Mouse (Mus musculus) midbrain, embryonic 12.5 days (tissue): ENCODE data around the gene Pomt1. TPM values are rescaled to one million over a fixed set of nuclear protein-coding genes. Genes with fewer than 3 reads are reported as not detected.
A peak's percentile ranks its signal among the peaks of the same experiment; 100 is the strongest.

Source experiments
- ATAC-seq: fragments of 200-750 bp; cut with Nextera tagmentation; 2 replicates; pipeline ENCODE4 v1.8.0; 2017; ENCODE audit warnings: low read depth, moderate TSS enrichment, moderate library complexity; ENCODE audit not compliant: low FRiP score
- H3K27ac ChIP-seq: fragments of 300-500 bp; sonication (generic); replicated peaks from 2 replicates; pipeline ENCODE4 v1.5.1; 2016; ENCODE audit warnings: mild to moderate bottlenecking
- H3K27me3 ChIP-seq: fragments of 300-500 bp; sonication (generic); 2 replicates; pipeline ENCODE4 v1.6.1; 2016; ENCODE audit warnings: mild to moderate bottlenecking
- H3K36me3 ChIP-seq: fragments of 300-500 bp; sonication (generic); 2 replicates; pipeline ENCODE4 v1.6.1; 2016
- H3K4me1 ChIP-seq: fragments of 300-500 bp; sonication (generic); 2 replicates; pipeline ENCODE4 v1.6.1; 2016
- H3K4me2 ChIP-seq: fragments of 300-500 bp; sonication (generic); replicated peaks from 2 replicates; pipeline ENCODE4 v1.6.1; 2016; ENCODE audit warnings: mild to moderate bottlenecking, moderate library complexity
- H3K4me3 ChIP-seq: fragments of 300-500 bp; sonication (generic); 2 replicates; pipeline ENCODE4 v1.5.1; 2016; ENCODE audit warnings: mild to moderate bottlenecking
- H3K9ac ChIP-seq: fragments of 300-500 bp; sonication (generic); replicated peaks from 2 replicates; pipeline ENCODE4 v1.6.1; 2016; ENCODE audit warnings: mild to moderate bottlenecking, moderate library complexity
- H3K9me3 ChIP-seq: fragments of 300-500 bp; sonication (generic); 2 replicates; pipeline ENCODE4 v1.6.1; 2016; ENCODE audit warnings: mild to moderate bottlenecking
- whole genome bisulfite sequencing: fragments of 180-500 bp; shearing (Covaris S2); methylation state at CpG from one replicate; pipeline ENCODE4 v1.1.7; 2016; 5-methylcytosine and 5-hydroxymethylcytosine counted together
- polyA plus RNA-seq: library from polyadenylated mRNA; unstranded; fragments of >200 nt; fragmentation: Nextera tagmentation; extraction: Ambion mirVana; gene quantifications from 2 replicates; pipeline ENCODE4 v1.2.1, GENCODE M21; 2016

The Pomt1 gene
- polyA plus RNA-seq, 1 experiment from 2014 or later = 31.4 TPM

- Histone ChIP-seq H3K36me3 (peaks cover 37% of the 10 kb centered on the region), H3K4me3 (peak overlapping the region; percentile 70), H3K4me1 (peaks cover 24% of the 10 kb centered on the region), H3K27me3 (no peaks in the 10 kb centered on the region), H3K9me3 (no peaks in the 10 kb centered on the region), H3K4me2 (peak overlapping the region; percentile 85), H3K9ac (peak overlapping the region; percentile 72), H3K27ac (peak overlapping the region; percentile 86; the same call in 1 of the 2 replicates)
- 42% methylated on average over 7 of the region's 7 CpGs for WGBS
- no peak for ATAC-seq
Measured at GRCm38 (mm10) chr2:32235433-32235832, 957 bp upstream of the Pomt1 start.

GRCm38 (mm10) chr2:32236760-32237487 is 534 bp downstream of the Pomt1 start:
- Histone ChIP-seq H3K4me2 (peak overlapping the region; percentile 85), H3K27ac (peak overlapping the region; percentile 86), H3K9me3 (no peaks in the 10 kb centered on the region), H3K36me3 (peaks cover 27% of the 10 kb centered on the region), H3K27me3 (no peaks in the 10 kb centered on the region), H3K4me1 (peaks cover 24% of the 10 kb centered on the region), H3K9ac (peak overlapping the region; percentile 75), H3K4me3 (peak overlapping the region; percentile 70)
- peak; percentile 51 for ATAC-seq
- WGBS = under 1% methylated on average over 20 of the region's 20 CpGs

- no peaks in the 10 kb centered on the region for H3K9me3 ChIP-seq
- peak overlapping the region; percentile 70 for H3K4me3 ChIP-seq
- no peak for ATAC-seq
- peaks cover 22% of the 10 kb centered on the region for H3K36me3 ChIP-seq
- no peaks in the 10 kb centered on the region for H3K27me3 ChIP-seq
- no peak overlapping the region for H3K27ac ChIP-seq
- peaks cover 24% of the 10 kb centered on the region for H3K4me1 ChIP-seq
- peak overlapping the region; percentile 75 for H3K9ac ChIP-seq
- H3K4me2 ChIP-seq = peak overlapping the region; percentile 85
- WGBS = 48% methylated on average over 4 of the region's 4 CpGs
Measured at GRCm38 (mm10) chr2:32237571-32237970, 1.2 kb downstream of the Pomt1 start.

- H3K36me3 ChIP-seq = peaks cover 14% of the 10 kb centered on the region
- no peak overlapping the region for H3K27ac ChIP-seq
- H3K4me1 ChIP-seq = peaks cover 24% of the 10 kb centered on the region
- H3K4me3 ChIP-seq = no peak overlapping the region
- H3K27me3 ChIP-seq = no peaks in the 10 kb centered on the region
- 95% methylated on average over 9 of the region's 9 CpGs for WGBS
- no peak overlapping the region for H3K4me2 ChIP-seq
- no peaks in the 10 kb centered on the region for H3K9me3 ChIP-seq
- no peak for ATAC-seq
- no peak overlapping the region for H3K9ac ChIP-seq
Measured at GRCm38 (mm10) chr2:32238708-32239435, 2.5 kb downstream of the Pomt1 start.

GRCm38 (mm10) chr2:32240591-32240990 is 4.2 kb downstream of the Pomt1 start:
- WGBS = 87% methylated on average over 5 of the region's 5 CpGs
- Histone ChIP-seq H3K9ac (no peak overlapping the region), H3K9me3 (no peaks in the 10 kb centered on the region), H3K4me1 (peaks cover 13% of the 10 kb centered on the region), H3K36me3 (peaks cover 29% of the 10 kb centered on the region), H3K27me3 (no peaks in the 10 kb centered on the region), H3K4me3 (no peak overlapping the region), H3K4me2 (no peak overlapping the region), H3K27ac (no peak overlapping the region)
- no peak for ATAC-seq

- no peak overlapping the region for H3K4me2 ChIP-seq
- H3K4me3 ChIP-seq = no peak overlapping the region
- peaks cover 50% of the 10 kb centered on the region for H3K36me3 ChIP-seq
- no peak overlapping the region for H3K27ac ChIP-seq
- H3K27me3 ChIP-seq = no peaks in the 10 kb centered on the region
- H3K9me3 ChIP-seq = no peaks in the 10 kb centered on the region
- WGBS = 92% methylated on average over 4 of the region's 4 CpGs
- no peaks in the 10 kb centered on the region for H3K4me1 ChIP-seq
- H3K9ac ChIP-seq = no peak overlapping the region
- no peak for ATAC-seq
Measured at GRCm38 (mm10) chr2:32242986-32243385, 6.6 kb downstream of the Pomt1 start.

- Histone ChIP-seq H3K9me3 (no peaks in the 10 kb centered on the region), H3K4me2 (no peak overlapping the region), H3K36me3 (peaks cover 83% of the 10 kb centered on the region), H3K9ac (no peak overlapping the region), H3K27me3 (no peaks in the 10 kb centered on the region), H3K4me1 (no peaks in the 10 kb centered on the region), H3K4me3 (no peak overlapping the region), H3K27ac (no peak overlapping the region)
- 90% methylated on average over 4 of the region's 4 CpGs for WGBS
- ATAC-seq = no peak
Measured at GRCm38 (mm10) chr2:32246741-32247140, 10.4 kb downstream of the Pomt1 start.

GRCm38 (mm10) chr2:32248377-32249361 is 12.3 kb downstream of the Pomt1 start:
- Histone ChIP-seq H3K9ac (no peak overlapping the region), H3K4me1 (no peaks in the 10 kb centered on the region), H3K27me3 (no peaks in the 10 kb centered on the region), H3K36me3 (peaks cover 94% of the 10 kb centered on the region), H3K9me3 (no peaks in the 10 kb centered on the region), H3K4me3 (no peak overlapping the region), H3K4me2 (no peak overlapping the region), H3K27ac (no peak overlapping the region)
- no peak for ATAC-seq
- 82% methylated on average over 10 of the region's 10 CpGs for WGBS

GRCm38 (mm10) chr2:32251791-32252527 is 15.6 kb downstream of the Pomt1 start:
- WGBS = 94% methylated on average over 12 of the region's 12 CpGs

GRCm38 (mm10) chr2:32252658-32253057 is 16.3 kb downstream of the Pomt1 start:
- Histone ChIP-seq H3K4me3 (no peak overlapping the region), H3K4me1 (no peaks in the 10 kb centered on the region), H3K9me3 (no peaks in the 10 kb centered on the region), H3K36me3 (peaks cover 90% of the 10 kb centered on the region), H3K27ac (no peak overlapping the region), H3K9ac (no peak overlapping the region), H3K27me3 (no peaks in the 10 kb centered on the region), H3K4me2 (no peak overlapping the region)
- whole genome bisulfite sequencing = 94% methylated on average over 5 of the region's 5 CpGs
- ATAC-seq = no peak

More at GRCm38 (mm10) chr2:32251791-32252527, 15.6 kb downstream of the Pomt1 start:
- no peaks in the 10 kb centered on the region for H3K9me3 ChIP-seq
- no peak overlapping the region for H3K27ac ChIP-seq
- H3K4me2 ChIP-seq = no peak overlapping the region
- H3K4me3 ChIP-seq = no peak overlapping the region
- no peaks in the 10 kb centered on the region for H3K4me1 ChIP-seq
- H3K27me3 ChIP-seq = no peaks in the 10 kb centered on the region
- peaks cover 91% of the 10 kb centered on the region for H3K36me3 ChIP-seq
- H3K9ac ChIP-seq = no peak overlapping the region
- ATAC-seq = no peak

- 93% methylated on average over 1 of the region's 1 CpGs for WGBS
- Histone ChIP-seq H3K4me1 (no peaks in the 10 kb centered on the region), H3K4me3 (no peak overlapping the region), H3K9ac (no peak overlapping the region), H3K9me3 (no peaks in the 10 kb centered on the region), H3K27me3 (no peaks in the 10 kb centered on the region), H3K36me3 (peaks cover 90% of the 10 kb centered on the region), H3K27ac (no peak overlapping the region), H3K4me2 (no peak overlapping the region)
- no peak for ATAC-seq
Measured at GRCm38 (mm10) chr2:32253352-32253751, 17.0 kb downstream of the Pomt1 start.
